Mouse (Mus musculus): ENCODE results near the gene Tln2. TPM values are rescaled to one million over a fixed set of nuclear protein-coding genes. Genes with fewer than 3 reads are reported as not detected.

Gene Tln2
- total RNA-seq, 4 experiments from 2014 or later: 70.6 to 93.7 (median 76.7) TPM

Small RNA genes lying within 50 kb of the gene (microRNA-seq; reads per million reads assigned to microRNA genes)
- 130 reads per million, percentile 54 among the genes with 10 or more reads in this experiment for gene Mir190a

Other genes with a start within 250 kb of the Tln2 start
- not detected for gene C2cd4b, start 199.7 kb upstream of the Tln2 start, total RNA-seq (2022)

All from gastrocnemius, adult 8-10 months (tissue).